Mouse (Mus musculus) brain, embryonic 14.5 days (tissue): ENCODE results near the gene Snx10.

Source experiments
- CTCF ChIP-seq: fragments of 200-500 bp; IDR thresholded peaks from 2 replicates; pipeline ENCODE4 v1.5.1; 2012; ENCODE audit warnings: inconsistent platforms, mild to moderate bottlenecking, moderate library complexity, borderline replicate concordance; ENCODE audit not compliant: insufficient read depth, insufficient read length; ENCODE audit errors: extremely low read depth
- POLR2A ChIP-seq: fragments of 200-500 bp; IDR thresholded peaks from 2 replicates; pipeline ENCODE4 v1.6.1; 2012; ENCODE audit warnings: mild to moderate bottlenecking, inconsistent platforms, borderline replicate concordance; ENCODE audit not compliant: poor library complexity, insufficient read depth, insufficient read length, severe bottlenecking; ENCODE audit errors: extremely low read depth

DNA sequence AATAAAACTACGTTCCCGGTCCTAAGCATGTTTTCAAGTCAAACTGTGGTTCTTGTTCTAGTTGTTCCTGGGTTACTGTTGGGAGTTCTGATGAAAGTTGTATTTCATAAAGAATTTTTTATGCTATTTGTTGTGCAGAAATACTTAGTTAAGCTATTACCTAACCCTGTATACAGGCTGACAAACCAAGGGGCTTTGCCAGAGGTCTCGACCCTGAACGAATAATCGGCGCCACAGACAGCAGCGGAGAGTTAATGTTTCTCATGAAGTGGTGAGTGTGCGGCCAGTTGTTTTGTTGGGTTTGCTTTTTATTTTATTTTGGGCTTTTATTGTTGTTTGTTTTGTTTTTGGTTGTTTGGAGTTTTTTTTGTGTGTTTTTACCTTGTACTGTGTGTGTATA is 42.2 kb upstream of the Snx10 start:
- TF ChIP-seq CTCF (no peak), POLR2A (no peak)
